Mouse (Mus musculus): ENCODE results near the gene Gm28042.

- TF ChIP-seq HCFC1 (IDR thresholded peaks at IDR 0.05; ENCODE audit: borderline replicate concordance, insufficient read depth, low read length) = no peak
- TF ChIP-seq MAFK (IDR thresholded peaks at IDR 0.05; ENCODE audit: insufficient read depth, low read depth, low read length) = no peak
- no peak for TF ChIP-seq ZC3H11A (IDR thresholded peaks at IDR 0.05; ENCODE audit: borderline replicate concordance, low read depth, low read length)
- no peak for TF ChIP-seq ZNF384 (IDR thresholded peaks at IDR 0.05; ENCODE audit: low read depth, low read length)
- no peak for TF ChIP-seq CHD2 (IDR thresholded peaks at IDR 0.05; ENCODE audit: low read depth, low read length)
These were observed 10.5 kb downstream of the Gm28042 start for GRCm38 (mm10) chr2:120037744-120038143.

Data from ES-E14 (cell line).